In the genomic region with DNA sequence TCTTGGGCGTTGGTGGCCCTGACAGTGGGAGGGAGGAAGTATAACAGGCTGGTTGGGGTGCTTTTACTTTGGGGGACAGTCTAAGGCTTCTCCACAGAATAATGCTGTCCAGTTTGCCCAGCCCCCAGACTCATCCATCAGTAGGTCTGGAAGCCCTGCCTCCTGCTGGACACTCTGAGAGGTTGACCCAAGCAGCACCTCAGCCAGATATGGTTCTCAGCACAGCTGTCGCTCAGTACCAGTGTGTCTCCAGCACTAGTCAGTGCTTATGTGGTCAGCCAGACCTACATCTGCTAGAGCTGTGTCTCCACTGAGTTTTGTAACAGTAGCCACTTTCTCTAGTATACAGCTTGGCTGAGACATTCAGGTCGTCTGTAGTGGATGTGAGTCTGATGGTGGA, we compare ENCODE assay signal across 9 mouse cellular contexts. TPM values are rescaled to one million over a fixed set of nuclear protein-coding genes. Genes with fewer than 3 reads are reported as not detected.
A peak's percentile ranks its signal among the peaks of the same experiment; 100 is the strongest.
DNase-seq lines count a peak whose midpoint lies in the region; ATAC-seq lines count a peak whose summit lies in the region.
"Had no signal": no experiment of that assay in that cellular context is flagged by ENCODE, and none has a peak within 500 bp of the region (broad histone marks: within the 10 kb centered on the region; RNA-seq: fewer than 3 reads in every experiment).

No protein-coding gene starts in this region.

- 15% methylated on average over 3 of the region's 3 CpGs for WGBS in heart, embryonic 10.5 days
- WGBS in embryonic facial prominence, embryonic 14.5 days: 23% methylated on average over 3 of the region's 3 CpGs
- WGBS in intestine, embryonic 14.5 days: 20% methylated on average over 3 of the region's 3 CpGs

- H3K27me3 ChIP-seq in heart, embryonic 10.5 days (ENCODE audit: insufficient read depth, poor library complexity, severe bottlenecking): peaks cover 32% of the 10 kb centered on the region
- peaks cover 7% of the 10 kb centered on the region for H3K27me3 ChIP-seq in embryonic facial prominence, embryonic 14.5 days (replicated peaks; ENCODE audit: control insufficient read depth, insufficient read depth, low read length)
- H3K27me3 ChIP-seq in intestine, embryonic 14.5 days (replicated peaks; ENCODE audit: control insufficient read depth, insufficient read depth, low read length): no peaks in the 10 kb centered on the region

- peak overlapping the region; percentile 46 for H3K4me3 ChIP-seq in heart, embryonic 10.5 days
- no peak overlapping the region for H3K4me3 ChIP-seq in embryonic facial prominence, embryonic 14.5 days (ENCODE audit: low read depth, low read length)
- no peak overlapping the region for H3K4me3 ChIP-seq in intestine, embryonic 14.5 days (ENCODE audit: low read depth, low read length)

- H3K27ac ChIP-seq in heart, embryonic 10.5 days: 0 out of 2 replicates have a peak overlapping the region, but pooled peaks have one; percentile 16
- H3K27ac ChIP-seq in embryonic facial prominence, embryonic 14.5 days (replicated peaks; ENCODE audit: low read depth, low read length): no peak overlapping the region
- no peak overlapping the region for H3K27ac ChIP-seq in intestine, embryonic 14.5 days (ENCODE audit: low read depth)
- H3K27ac ChIP-seq: macrophage had no signal

- H3K4me2 ChIP-seq in embryonic facial prominence, embryonic 14.5 days (ENCODE audit: low read depth, low read length): peak overlapping the region; percentile 48
- H3K4me2 ChIP-seq in intestine, embryonic 14.5 days (ENCODE audit: low read length): peak overlapping the region; percentile 40

- DNase-seq in heart, embryonic 10.5 days (ENCODE audit: low spot score): no peak
- no peak for DNase-seq in heart, postnatal 4 days
- DNase-seq in embryonic facial prominence, embryonic 14.5 days (ENCODE audit: low spot score): no peak
- DNase-seq in intestine, embryonic 14.5 days (ENCODE audit: low spot score): no peak
- DNase-seq in neural tube, embryonic 10.5 days (ENCODE audit: extremely low spot score, low spot score): peak; percentile 45
- DNase-seq in right cerebral cortex, postnatal 14 days: no peak
- no peak for DNase-seq in B cell, adult 2 months
- no peak for DNase-seq in right cerebral cortex, adult 2 months (ENCODE audit: low spot score in 2 of 2)

- H3K9ac ChIP-seq in embryonic facial prominence, embryonic 14.5 days (ENCODE audit: low read depth, low read length): 0 out of 2 replicates have a peak overlapping the region, but pooled peaks have one; percentile 40
- no peak overlapping the region for H3K9ac ChIP-seq in intestine, embryonic 14.5 days (ENCODE audit: low read length)

- H3K36me3 ChIP-seq in heart, embryonic 10.5 days: peaks cover 29% of the 10 kb centered on the region
- H3K36me3 ChIP-seq in embryonic facial prominence, embryonic 14.5 days (ENCODE audit: control insufficient read depth, insufficient read depth, low read length): peaks cover 26% of the 10 kb centered on the region
- H3K36me3 ChIP-seq in intestine, embryonic 14.5 days (ENCODE audit: control insufficient read depth, insufficient read depth, low read length): peaks cover 19% of the 10 kb centered on the region

- peak; percentile 12; the same call in 1 of the 2 replicates for ATAC-seq in embryonic facial prominence, embryonic 14.5 days (ENCODE audit: low read depth)
- ATAC-seq in intestine, embryonic 14.5 days (replicated peaks; ENCODE audit: low FRiP score, low TSS enrichment, low read depth): peak; percentile 16; the same call in 1 of the 2 replicates

- H3K4me1 ChIP-seq in heart, embryonic 10.5 days: peaks cover 48% of the 10 kb centered on the region
- peaks cover 24% of the 10 kb centered on the region for H3K4me1 ChIP-seq in embryonic facial prominence, embryonic 14.5 days (ENCODE audit: control insufficient read depth, insufficient read depth, low read length)
- H3K4me1 ChIP-seq in intestine, embryonic 14.5 days (replicated peaks; ENCODE audit: control insufficient read depth, insufficient read depth, low read length): peaks cover 19% of the 10 kb centered on the region

- no peaks in the 10 kb centered on the region for H3K9me3 ChIP-seq in heart, embryonic 10.5 days
- no peaks in the 10 kb centered on the region for H3K9me3 ChIP-seq in embryonic facial prominence, embryonic 14.5 days (ENCODE audit: control insufficient read depth, low read length)
- H3K9me3 ChIP-seq in intestine, embryonic 14.5 days (ENCODE audit: control insufficient read depth, low read length): no peaks in the 10 kb centered on the region

RNA-seq across cellular contexts. Expression of gene Notch3, which starts 48.2 kb away (rescaled TPM):
- 5.7 and 13.7 TPM in 2 replicates for polyA plus RNA-seq in heart, embryonic 10.5 days (2016; fragmentation: Nextera tagmentation; extraction: Ambion mirVana)
- total RNA-seq in heart, postnatal 4 days (2021): 10 to 100 TPM; 51.5 to 52.3 TPM
- 17.6 and 18.7 TPM in 2 replicates for polyA plus RNA-seq in embryonic facial prominence, embryonic 14.5 days (2014; fragmentation: Nextera tagmentation; extraction: Ambion mirVana)
- polyA plus RNA-seq in intestine, embryonic 14.5 days (2014; fragmentation: Nextera tagmentation; extraction: Ambion mirVana): 13.3 and 13.8 TPM in 2 replicates
- polyA plus RNA-seq: macrophage had no signal
